Mouse (Mus musculus) CD4-positive, CD25-positive, alpha-beta regulatory T cell, adult 4 months (primary cell): ENCODE measurements around the gene Slc5a7. TPM values are rescaled to one million over a fixed set of nuclear protein-coding genes. Genes with fewer than 3 reads are reported as not detected.

Source experiments
- ATAC-seq: one replicate; pipeline ENCODE4 v1.8.0; 2017
- polyA plus RNA-seq, 2 experiments: library from polyadenylated mRNA; unstranded; fragments of 100-300 nt; shearing (Covaris generic); gene quantifications; one replicate each; pipeline ENCODE4 v1.2.1; 2017

Gene Slc5a7
- polyA plus RNA-seq = not detected

DNA sequence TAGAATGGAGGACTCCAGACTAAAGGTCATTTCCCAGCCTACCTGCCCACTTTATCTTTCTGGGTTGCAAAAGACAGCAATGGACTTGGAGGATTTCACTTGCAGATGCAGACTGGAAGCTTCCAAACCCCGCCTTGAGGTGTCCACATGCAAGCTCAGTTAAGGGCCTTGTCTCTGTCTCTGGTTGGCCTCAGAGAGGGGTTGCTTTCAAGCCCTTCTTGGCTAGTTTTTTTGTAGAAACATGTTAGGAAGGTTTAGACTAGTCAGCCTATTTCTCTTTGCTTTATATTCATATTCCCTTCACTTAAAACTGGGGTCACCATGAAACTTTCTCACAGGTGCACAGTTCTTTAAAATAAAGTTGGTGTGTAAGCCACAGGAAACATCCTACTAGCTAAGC lies at the start of gene Slc5a7:
Slc5a7 (minus strand) TSS at position 101 of the 400 bp plus-strand sequence.
- no peak for ATAC-seq

DNA sequence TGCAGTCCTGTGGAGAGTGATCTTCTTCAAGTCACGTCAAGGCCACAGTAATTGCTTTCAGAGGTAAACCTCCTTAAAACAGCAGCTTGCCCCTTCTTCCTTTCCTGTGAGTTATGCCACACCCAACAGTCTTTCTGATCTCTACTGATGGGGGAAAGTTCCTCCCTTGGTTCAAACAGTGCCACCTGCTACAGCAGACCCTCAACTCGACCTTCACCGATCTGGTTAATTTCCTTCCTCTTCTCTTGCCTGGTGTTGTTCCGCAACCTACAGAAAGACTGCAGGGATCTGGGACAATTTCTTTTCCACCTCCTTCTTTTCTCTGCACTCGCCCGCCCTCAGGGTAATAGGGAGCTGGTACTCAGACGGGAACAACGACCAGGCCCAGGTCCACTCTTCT lies 48.8 kb upstream of the Slc5a7 start:
- ATAC-seq = no peak

DNA sequence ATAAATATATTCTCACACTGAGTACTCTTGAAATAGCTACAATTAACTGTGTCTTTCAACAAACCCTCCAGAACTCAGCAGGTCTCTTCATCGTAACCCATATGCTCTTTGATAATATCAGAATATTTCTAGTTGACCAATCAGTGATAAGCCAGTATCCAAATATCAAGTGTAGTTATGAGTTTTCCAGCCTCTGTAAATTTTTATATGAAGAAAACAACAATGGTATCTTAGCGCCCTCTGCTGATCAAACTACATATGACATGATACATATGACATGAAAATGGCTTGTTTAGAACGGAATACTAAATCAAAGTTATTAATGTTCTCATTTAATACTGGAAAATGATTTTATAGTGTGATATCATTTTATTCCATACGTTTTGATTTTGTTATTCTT lies 44.6 kb upstream of the Slc5a7 start:
- no peak for ATAC-seq

DNA sequence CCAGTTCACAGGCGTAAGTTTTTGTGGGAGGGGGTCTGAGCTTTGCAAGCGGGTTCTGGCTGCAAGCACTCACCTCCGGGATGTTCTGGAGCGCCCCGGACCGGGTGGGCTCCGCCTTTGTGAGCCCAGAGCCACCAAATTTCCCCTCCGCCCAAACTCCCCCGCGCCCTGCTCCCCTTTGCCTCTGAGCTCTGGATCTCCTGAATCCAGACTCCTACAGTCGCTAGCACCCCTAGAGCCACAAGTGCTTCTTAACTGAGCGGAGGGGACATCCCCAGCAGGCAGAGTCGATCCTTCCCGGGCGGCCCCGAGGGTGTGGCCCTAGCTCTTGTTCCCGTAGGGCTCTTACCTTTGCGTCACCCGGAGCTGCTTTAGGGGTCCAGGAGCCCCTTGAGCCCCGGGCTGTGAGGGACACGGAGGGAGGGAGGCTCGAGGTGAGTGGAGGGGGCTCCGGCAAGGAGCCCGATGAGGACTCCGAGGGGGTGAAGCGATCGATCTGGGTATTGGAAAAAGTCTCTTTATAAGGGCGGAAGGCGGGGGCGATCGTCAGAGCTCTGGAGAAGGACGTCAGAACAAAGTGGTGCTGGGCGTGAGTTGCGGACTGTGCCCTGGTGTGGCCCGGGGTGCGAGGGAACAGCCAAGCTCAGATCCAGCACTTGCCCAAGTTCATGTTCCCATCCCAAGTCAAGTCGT lies 456 bp downstream of the Slc5a7 start:
- no peak for ATAC-seq

DNA sequence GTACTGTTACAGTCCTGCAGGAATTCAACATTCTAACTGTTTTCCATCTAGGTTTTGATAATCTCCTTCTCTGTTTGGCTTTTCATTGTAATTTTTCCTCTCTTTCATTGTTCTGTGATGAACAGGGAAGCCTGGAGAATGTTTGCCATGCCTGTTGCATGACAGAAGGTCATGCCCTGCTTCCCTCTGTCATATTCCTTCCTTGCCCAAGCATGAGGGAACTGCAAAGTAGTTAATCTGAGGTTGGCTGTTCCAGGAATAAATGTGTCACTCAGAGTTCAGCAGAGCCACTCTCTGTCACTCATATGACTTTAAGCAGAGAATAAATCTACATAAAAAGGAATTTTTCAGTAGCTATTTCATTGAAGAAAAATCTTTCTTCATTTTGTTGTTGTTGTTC lies 48.1 kb downstream of the Slc5a7 start:
- no peak for ATAC-seq

DNA sequence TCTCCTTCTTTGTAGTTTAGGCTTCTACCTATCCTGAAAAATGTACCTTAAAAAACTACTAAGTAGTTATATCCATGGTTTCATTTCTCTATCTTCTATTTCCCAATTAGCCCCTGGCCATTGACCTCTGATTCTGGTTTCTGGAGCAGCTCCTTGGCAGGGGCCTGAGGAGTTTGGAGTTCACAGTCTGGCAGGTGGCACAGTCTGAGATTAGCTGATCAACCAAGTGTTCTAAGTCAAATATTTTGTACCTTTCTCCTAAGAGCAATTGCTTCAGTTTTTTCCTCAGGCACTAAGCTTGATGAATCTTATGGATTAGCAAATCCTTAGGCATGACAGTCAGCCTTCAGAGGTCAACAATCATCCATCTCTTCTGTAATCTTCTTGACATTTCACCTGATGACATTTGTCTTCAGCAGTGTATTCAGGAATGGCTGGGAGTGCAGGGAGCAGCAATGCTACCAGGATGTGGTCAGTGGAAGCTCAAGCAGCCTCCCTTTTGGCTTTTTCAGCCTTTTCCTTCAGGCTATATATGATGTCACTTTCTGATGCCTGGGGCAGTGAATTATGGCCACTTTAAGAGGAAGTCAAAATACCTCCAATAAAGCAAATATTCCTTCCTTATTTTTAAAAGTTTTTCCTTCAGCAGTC lies 55.1 kb downstream of the Slc5a7 start:
- no peak for ATAC-seq

DNA sequence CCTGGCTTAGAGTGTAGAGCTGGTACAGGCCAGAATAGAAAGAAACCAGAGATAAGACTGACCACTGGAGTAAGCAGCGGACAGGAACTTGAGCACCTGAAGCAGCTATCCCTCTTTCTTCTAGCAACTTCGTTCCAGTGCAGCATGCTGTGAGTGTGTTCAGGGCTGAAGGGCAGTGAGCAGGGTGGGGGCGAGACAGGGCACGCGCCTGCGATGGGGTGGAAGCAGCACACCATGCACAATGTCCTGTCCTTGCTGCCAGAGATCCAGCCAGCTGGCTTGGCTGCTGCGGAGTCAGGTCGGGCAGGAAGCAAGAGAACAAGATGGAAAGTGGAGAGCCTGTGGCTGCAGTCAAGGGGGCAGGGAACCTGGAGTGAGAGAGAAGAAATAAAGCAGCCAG lies 59.4 kb downstream of the Slc5a7 start:
- ATAC-seq = no peak
